Mouse (Mus musculus) brain, embryonic 14.5 days (tissue): ENCODE data around the gene Naa25. TPM values are rescaled to one million over a fixed set of nuclear protein-coding genes. Genes with fewer than 3 reads are reported as not detected.

Experiments
- DNase-seq: peaks from one replicate; pipeline ENCODE4 v3.0.0-alpha.2; 2011; ENCODE audit warnings: low read depth
- CTCF ChIP-seq: fragments of 200-500 bp; IDR thresholded peaks from 2 replicates; pipeline ENCODE4 v1.5.1; 2012; ENCODE audit warnings: inconsistent platforms, mild to moderate bottlenecking, moderate library complexity, borderline replicate concordance; ENCODE audit not compliant: insufficient read depth, insufficient read length; ENCODE audit errors: extremely low read depth
- POLR2A ChIP-seq: fragments of 200-500 bp; IDR thresholded peaks from 2 replicates; pipeline ENCODE4 v1.6.1; 2012; ENCODE audit warnings: mild to moderate bottlenecking, inconsistent platforms, borderline replicate concordance; ENCODE audit not compliant: poor library complexity, insufficient read depth, insufficient read length, severe bottlenecking; ENCODE audit errors: extremely low read depth
- polyA plus RNA-seq: library from polyadenylated mRNA; depleted of rRNA; stranded (reverse); fragments of >200 nt; gene quantifications from 2 replicates; pipeline ENCODE4 v1.2.3, GENCODE M21; 2012; rRNA removed

Naa25 gene
- 29.7 and 30.1 TPM in 2 replicates for polyA plus RNA-seq

DNA sequence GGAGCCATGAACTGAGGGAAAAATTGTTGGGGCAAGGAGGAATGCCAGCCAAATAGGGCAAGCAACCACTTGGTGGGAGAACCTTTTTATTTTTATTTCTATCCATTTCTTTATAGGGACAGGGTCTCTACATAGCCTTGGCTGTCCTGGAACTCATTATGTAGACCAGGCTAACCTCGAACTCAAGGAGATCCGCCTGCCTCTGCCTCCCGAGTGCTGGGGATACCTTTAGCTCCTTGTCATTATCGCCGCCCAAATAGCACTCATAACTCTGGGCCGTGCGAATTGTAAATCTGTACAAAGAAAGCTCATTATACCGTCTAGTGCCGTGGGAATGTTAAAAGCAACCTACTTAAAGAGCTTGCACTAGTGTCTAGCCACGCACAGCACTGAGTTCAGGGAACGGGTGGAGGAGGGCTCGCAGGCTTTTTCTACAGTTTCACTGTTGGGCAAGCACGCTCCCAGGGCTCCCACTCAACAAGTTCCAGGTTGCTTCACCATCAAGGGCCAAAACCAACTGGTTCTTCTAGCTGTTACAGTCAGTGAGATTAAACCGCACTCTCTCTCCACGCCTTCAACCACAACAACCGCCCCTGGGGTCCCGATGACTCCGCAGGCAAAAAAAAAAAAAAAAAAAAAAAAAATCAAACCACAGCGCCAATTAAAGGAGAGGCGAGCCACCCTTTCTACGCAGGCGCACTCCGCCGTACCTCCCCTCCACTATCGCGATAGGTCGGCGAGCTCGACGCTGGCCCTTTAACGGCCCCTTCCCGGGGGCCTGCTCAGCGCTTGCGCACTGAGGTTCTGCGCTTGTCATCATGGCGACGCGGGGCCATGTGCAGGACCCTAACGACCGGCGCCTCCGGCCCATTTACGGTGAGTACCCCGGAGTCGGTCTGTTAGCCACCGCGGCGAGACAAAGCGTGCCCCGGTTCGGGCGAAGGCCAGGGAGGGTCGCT lies at the start of gene Naa25:
Gene Naa25 (plus strand): TSS at position 750 of the 959 bp plus-strand sequence.
- peak; percentile 53; the same call in 1 of the 2 replicates for TF ChIP-seq POLR2A
- no peak for TF ChIP-seq CTCF
- DNase-seq: peak; percentile 99

DNA sequence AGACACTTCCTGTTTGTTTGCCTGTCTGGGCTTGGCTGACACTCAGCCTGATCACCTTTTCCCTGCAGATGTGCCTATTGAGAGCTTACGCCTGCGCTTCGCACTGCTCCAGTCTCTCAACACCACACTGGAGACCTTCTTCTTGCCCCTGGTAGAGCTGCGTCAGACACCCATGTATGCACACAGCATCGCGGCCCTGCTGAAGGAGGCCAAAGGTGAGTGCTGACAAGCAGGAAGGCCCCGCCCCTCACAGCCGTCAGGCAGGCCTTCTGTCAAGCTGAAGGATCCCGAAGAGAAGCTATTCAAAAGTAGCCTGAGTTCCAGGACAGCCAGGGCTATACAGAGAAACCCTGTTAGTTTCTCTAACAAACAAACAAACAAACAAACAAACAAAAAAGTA lies 38.5 kb upstream of the Naa25 start:
- no peak for TF ChIP-seq POLR2A
- no peak for TF ChIP-seq CTCF
- DNase-seq: no peak

DNA sequence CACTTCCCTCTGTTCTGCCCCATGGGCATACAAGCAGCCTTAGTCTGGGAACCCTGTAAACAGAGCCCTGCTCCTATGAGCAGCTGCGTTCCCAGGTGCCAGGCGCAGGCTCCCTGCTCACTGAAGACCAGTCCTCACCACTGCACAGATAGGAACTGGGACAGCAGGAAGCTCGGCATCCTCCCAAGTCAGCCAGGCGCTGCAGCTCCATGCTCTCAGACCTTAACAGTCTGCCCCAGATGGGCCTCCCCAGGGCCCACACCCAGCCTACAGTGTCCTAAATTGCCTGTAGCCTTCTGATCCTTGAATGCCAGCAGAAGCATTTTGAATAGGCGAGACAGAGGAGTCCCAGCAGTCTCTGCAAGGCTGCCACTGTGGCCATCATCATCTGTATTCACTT lies 36.0 kb upstream of the Naa25 start:
- DNase-seq: no peak
- no peak for TF ChIP-seq POLR2A
- no peak for TF ChIP-seq CTCF

GRCm38 (mm10) chr5:121363441-121363840 lies 34.3 kb upstream of the Naa25 start:
- TF ChIP-seq CTCF (no peak), POLR2A (no peak)

GRCm38 (mm10) chr5:121366449-121367225 lies 31.1 kb upstream of the Naa25 start:
- DNase-seq: peak; percentile 41
- no peak for TF ChIP-seq CTCF
- no peak for TF ChIP-seq POLR2A

More at GRCm38 (mm10) chr5:121363441-121363840, 34.3 kb upstream of the Naa25 start:
- no peak for DNase-seq

- no peak for TF ChIP-seq POLR2A
- TF ChIP-seq CTCF: no peak
- no peak for DNase-seq
Observed at GRCm38 (mm10) chr5:121367255-121367654, 30.5 kb upstream of the Naa25 start.

GRCm38 (mm10) chr5:121371712-121372111 lies 26.0 kb upstream of the Naa25 start:
- DNase-seq: no peak
- TF ChIP-seq CTCF: no peak
- no peak for TF ChIP-seq POLR2A

GRCm38 (mm10) chr5:121374790-121375189 lies 22.9 kb upstream of the Naa25 start:
- DNase-seq: no peak
- TF ChIP-seq CTCF (no peak), POLR2A (no peak)

DNA sequence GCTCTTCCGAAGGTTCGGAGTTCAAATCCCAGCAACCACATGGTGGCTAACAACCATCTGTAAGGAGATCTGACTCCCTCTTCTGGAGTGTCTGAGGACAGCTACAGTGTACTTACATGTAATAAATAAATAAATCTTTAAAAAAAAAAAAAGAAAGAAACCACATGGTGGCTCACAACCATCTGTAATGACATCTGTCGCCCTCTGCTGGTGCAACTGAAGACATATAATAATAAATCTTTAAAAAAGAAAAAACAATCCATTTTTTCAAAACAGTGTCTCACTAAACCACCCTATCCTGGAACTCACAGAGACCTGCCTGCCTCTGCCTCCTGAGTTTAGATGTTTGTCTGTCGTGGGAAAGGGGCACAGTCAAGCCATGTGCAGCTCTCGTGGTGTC lies 20.8 kb upstream of the Naa25 start:
- DNase-seq: peak; percentile 58

DNA sequence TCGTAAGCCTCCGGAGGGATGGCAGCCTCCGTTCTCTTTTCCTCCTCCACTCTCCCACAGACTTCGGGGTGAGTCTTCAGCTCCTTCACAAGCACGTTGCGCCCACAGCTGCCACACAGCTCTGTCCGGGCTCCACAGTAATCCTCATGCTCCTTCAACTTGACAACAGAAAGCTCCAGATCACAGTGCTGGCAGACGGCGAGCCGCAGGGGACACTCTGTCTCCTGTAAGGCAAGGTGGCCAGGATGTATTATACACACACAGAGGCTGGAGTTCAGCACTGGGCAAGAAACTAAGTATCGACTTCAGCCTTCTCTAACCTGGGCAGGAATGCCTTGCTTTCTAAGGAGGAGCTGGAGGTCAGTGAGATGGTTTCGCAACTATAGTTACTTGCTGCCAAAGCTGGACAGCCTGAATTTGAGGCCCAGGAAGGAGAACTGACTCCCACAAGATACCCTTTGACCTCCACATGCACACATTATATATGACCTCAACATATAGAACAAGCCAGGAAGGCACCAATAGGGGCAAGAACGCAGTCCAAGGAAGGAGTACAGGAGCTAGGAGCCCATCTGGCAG lies 19.0 kb upstream of the Naa25 start:
- DNase-seq: no peak
- TF ChIP-seq POLR2A (no peak), CTCF (no peak)

- DNase-seq: no peak
- peak; percentile 48; the same call in 1 of the 2 replicates for TF ChIP-seq CTCF
- no peak for TF ChIP-seq POLR2A
Observed at GRCm38 (mm10) chr5:121380692-121381091, 17.0 kb upstream of the Naa25 start.
